Mouse (Mus musculus): ENCODE data around the gene Gm7029.

Gene Gm7029

GRCm38 (mm10) chr17:33914969-33915391 lies 41.3 kb downstream of the Gm7029 start:
- POLR2A ChIA-PET = interaction anchor here (0.6 to 13.1 kb wide), 49 partner anchors 7 to 455 kb away, joined by 3 to 258 read pairs (median 7); partner anchors contain the start of genes B3galt4 (in 3 of the 4), H2-DMa (in 3 of the 4), Rgl2 (in 3 of the 4) and Rps18 (in 3 of the 4)

DNA sequence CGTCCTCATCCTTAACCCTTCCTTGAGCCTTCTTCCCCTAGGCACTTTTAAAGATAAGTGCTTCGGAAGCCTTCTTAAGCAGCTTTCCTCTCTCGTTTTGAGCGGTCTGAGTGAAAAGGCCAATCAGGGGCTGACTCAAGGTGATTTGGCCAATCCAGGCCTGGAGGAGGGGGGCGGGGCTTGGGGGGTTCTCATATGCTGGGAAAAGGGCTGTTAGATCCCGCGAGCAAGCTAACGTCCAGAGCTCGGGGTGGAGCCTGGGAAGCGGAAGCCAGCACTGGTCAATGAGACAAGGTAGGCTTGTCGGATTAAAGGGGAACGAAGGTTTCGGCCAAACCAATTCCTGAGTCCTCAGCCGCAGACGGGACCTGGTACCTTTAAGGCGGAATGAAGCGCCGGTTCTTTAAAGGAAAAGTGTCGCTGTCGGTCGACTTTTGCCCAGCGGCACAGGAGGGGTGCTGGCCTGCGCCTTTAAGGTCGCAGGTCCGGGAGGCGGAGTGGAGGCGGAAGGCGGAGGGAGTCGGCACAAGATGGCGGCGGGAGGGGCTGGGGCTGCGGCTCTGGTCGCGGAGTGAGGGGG lies 42.1 kb downstream of the Gm7029 start, which contains the start of the genes Tapbp and Zbtb22:
Gene Tapbp, plus strand, starts transcription at position 229 of the 580 bp plus-strand sequence.
Gene Zbtb22, plus strand, starts transcription at position 234 of the 580 bp plus-strand sequence.
- POLR2A ChIA-PET = interaction anchor here (0.5 to 13.1 kb wide), 73 partner anchors 8 to 455 kb away, joined by 3 to 258 read pairs (median 6); partner anchors contain the start of genes B3galt4 (in 3 of the 4), H2-DMa (in 3 of the 4), Ndufa7 (in 3 of the 4) and Rgl2 (in 3 of the 4)
- CTCF ChIA-PET = interaction anchor here (0.6 to 3.5 kb wide), 22 partner anchors 8 to 193 kb away, joined by 3 to 31 read pairs (median 4); partner anchors contain the start of genes Kifc1 (in 1 of the 4), Rxrb (in 1 of the 4) and Slc39a7 (in 1 of the 4)

More at GRCm38 (mm10) chr17:33914969-33915391, 41.3 kb downstream of the Gm7029 start:
- CTCF ChIA-PET = interaction anchor here (0.6 to 3.5 kb wide), 17 partner anchors 8 to 1202 kb away, joined by 3 to 31 read pairs (median 5); partner anchors contain the start of gene Kifc1 (in 1 of the 4)

- CTCF ChIA-PET = interaction anchor here in 3 of 4 experiments (0.6 to 3.5 kb wide), 15 partner anchors 8 to 115 kb away, joined by 3 to 31 read pairs (median 4); partner anchors contain the start of genes Kifc1 (in 1 of the 3), Rxrb (in 1 of the 3) and Slc39a7 (in 1 of the 3)
Measured at GRCm38 (mm10) chr17:33916294-33916693, 42.7 kb downstream of the Gm7029 start.

DNA sequence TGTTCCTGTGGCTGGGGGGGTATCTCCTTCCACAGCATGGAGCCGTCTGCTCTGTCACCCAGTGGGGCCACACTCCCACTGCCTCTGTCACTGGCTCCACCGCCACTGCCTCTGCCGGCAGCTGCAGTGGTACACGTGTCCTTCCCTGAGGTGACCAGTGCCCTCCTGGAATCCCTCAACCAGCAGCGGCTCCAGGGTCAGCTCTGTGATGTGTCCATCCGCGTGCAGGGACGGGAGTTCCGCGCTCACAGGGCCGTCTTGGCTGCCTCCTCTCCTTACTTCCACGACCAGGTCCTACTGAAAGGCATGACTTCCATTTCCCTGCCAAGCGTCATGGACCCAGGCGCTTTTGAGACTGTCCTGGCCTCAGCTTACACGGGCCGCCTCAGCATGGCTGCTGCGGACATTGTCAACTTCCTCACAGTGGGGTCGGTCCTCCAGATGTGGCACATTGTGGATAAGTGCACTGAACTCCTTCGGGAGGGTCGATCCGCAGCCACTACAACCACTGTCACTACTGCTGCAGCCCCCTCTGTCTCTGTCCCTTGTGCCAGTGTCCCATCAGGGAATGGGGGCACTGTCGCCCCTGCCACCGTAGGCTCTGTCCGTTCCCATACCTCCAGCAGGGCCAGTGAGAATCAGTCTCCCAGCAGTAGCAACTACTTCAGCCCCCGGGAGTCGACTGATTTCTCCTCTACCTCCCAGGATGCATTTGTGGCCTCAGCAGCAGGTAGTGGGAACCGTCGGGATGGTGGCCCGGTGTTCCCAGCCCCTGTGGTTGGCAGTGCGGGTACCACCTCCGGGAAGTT lies 43.4 kb downstream of the Gm7029 start:
- POLR2A ChIA-PET = interaction anchor here in 3 of 4 experiments (0.5 to 13.1 kb wide), 36 partner anchors 8 to 205 kb away, joined by 3 to 258 read pairs (median 11); partner anchors contain the start of genes B3galt4 (in 3 of the 3), Ndufa7 (in 3 of the 3), Rps18 (in 3 of the 3) and Rps28 (in 3 of the 3)

More at GRCm38 (mm10) chr17:33916294-33916693, 42.7 kb downstream of the Gm7029 start:
- POLR2A ChIA-PET = interaction anchor here (0.5 to 13.1 kb wide), 64 partner anchors 8 to 330 kb away, joined by 3 to 258 read pairs (median 6); partner anchors contain the start of genes B3galt4 (in 3 of the 4), H2-DMa (in 3 of the 4), Ndufa7 (in 3 of the 4) and Rps18 (in 3 of the 4)

GRCm38 (mm10) chr17:33917656-33918292 lies 44.1 kb downstream of the Gm7029 start:
- CTCF ChIA-PET = interaction anchor here in 2 of 4 experiments (0.6 to 0.8 kb wide), 2 partner anchors 9 to 78 kb away, joined by 4 read pairs; partner anchors contain the start of gene Daxx (in 1 of the 2)
- POLR2A ChIA-PET = interaction anchor here in 3 of 4 experiments (0.7 to 13.1 kb wide), 12 partner anchors 8 to 234 kb away, joined by 7 to 258 read pairs (median 42); partner anchors contain the start of genes B3galt4 (in 2 of the 3), Daxx (in 2 of the 3), Rgl2 (in 2 of the 3) and Ndufa7 (in 1 of the 3)

More for the DNA sequence above, 43.4 kb downstream of the Gm7029 start:
- CTCF ChIA-PET = interaction anchor here in 3 of 4 experiments (0.8 to 3.5 kb wide), 5 partner anchors 8 to 52 kb away, joined by 3 to 31 read pairs (median 4); partner anchors contain the start of gene Daxx (in 1 of the 3)

- ChIA-PET POLR2A (interaction anchor here in 3 of 4 experiments (0.7 to 6.2 kb wide), 36 partner anchors 8 to 235 kb away, joined by 3 to 79 read pairs (median 6); partner anchors contain the start of genes Daxx (in 3 of the 3), Rgl2 (in 3 of the 3), Cd320 (in 2 of the 3) and Ndufa7 (in 2 of the 3)), CTCF (interaction anchor here in 3 of 4 experiments (0.6 to 2.1 kb wide), 15 partner anchors 8 to 275 kb away, joined by 3 to 18 read pairs (median 4); partner anchors contain the start of genes Daxx (in 1 of the 3), Kank3 (in 1 of the 3), Kifc1 (in 1 of the 3) and Rgl2 (in 1 of the 3))
Measured at GRCm38 (mm10) chr17:33918293-33919203, 44.9 kb downstream of the Gm7029 start.

DNA sequence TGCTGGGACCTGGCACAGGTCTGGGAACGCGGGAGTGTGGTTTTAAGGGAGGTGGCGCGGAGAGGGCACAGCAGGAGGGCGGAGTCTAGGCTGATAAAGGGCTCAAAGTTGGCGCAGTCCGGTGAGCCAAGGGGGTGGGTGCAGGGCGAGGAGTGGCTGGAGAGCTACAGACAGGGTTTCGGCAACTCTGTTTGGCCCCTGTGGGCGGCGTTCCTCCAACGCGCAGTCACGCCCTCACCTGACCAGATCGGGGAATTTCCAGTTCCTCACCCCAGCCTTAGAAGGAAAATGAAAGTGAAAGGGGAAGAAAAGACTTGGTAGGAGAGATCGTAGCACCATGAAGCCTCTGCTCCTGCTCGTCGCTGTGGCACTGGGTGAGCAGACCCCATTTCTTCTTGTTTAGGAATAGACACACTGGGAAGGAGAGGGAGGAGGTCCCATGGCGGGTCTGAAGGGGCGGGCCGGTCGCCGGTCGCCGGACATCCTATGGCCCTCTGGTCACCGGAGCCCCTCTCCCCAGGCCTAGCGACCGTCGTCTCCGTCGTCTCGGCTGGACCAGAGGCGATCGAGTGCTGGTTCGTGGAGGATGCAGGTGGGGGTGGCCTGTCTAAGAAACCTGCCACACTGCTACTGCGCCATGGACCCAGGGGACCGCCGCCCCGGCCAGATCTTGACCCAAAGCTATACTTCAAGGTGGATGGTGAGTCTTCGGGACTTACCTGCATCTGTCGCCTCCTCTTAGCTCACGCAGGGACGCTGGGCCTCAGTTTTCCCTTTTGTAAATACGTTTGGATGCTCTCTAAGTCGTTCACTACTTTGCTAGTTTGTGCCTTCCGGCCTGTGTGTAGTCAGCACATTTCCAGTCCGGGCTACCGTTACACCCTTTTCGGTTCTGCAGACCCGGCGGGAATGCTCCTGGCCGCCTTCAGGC lies 46.0 kb downstream of the Gm7029 start:
- ChIA-PET CTCF (interaction anchor here in 3 of 4 experiments (0.7 to 2.1 kb wide), 12 partner anchors 9 to 276 kb away, joined by 3 to 18 read pairs (median 4); partner anchors contain the start of genes Daxx (in 1 of the 3), Kank3 (in 1 of the 3), Kifc1 (in 1 of the 3) and Rgl2 (in 1 of the 3)), POLR2A (interaction anchor here in 3 of 4 experiments (0.6 to 6.2 kb wide), 36 partner anchors 10 to 234 kb away, joined by 3 to 79 read pairs (median 4); partner anchors contain the start of genes Daxx (in 3 of the 3), Rgl2 (in 3 of the 3), B3galt4 (in 2 of the 3) and Cd320 (in 2 of the 3))

GRCm38 (mm10) chr17:33920282-33921097 lies 46.9 kb downstream of the Gm7029 start:
- ChIA-PET POLR2A (interaction anchor here in 3 of 4 experiments (1.1 to 6.8 kb wide), 19 partner anchors 9 to 161 kb away, joined by 3 to 79 read pairs (median 7); partner anchors contain the start of genes Daxx (in 3 of the 3), Ndufa7 (in 2 of the 3), Rgl2 (in 2 of the 3) and Rps18 (in 2 of the 3)), CTCF (interaction anchor here in 3 of 4 experiments (0.5 to 6.7 kb wide), 8 partner anchors 10 to 211 kb away, joined by 3 to 51 read pairs (median 6); partner anchors contain the start of gene Daxx (in 1 of the 3))

GRCm38 (mm10) chr17:33921361-33921760 lies 47.7 kb downstream of the Gm7029 start:
- CTCF ChIA-PET = interaction anchor here in 3 of 4 experiments (0.6 to 6.7 kb wide), 8 partner anchors 10 to 101 kb away, joined by 3 to 51 read pairs (median 5); partner anchors contain the start of gene Daxx (in 2 of the 3)
- POLR2A ChIA-PET = interaction anchor here in 1 of 4 experiments (1.1 to 6.8 kb wide), 4 partner anchors 12 to 98 kb away, joined by 4 to 57 read pairs (median 25); partner anchors contain the start of genes Daxx, Ndufa7, Rps18 and Rps28
